Mouse (Mus musculus) liver, embryonic 15.5 days (tissue): ENCODE results near the gene Ing4. TPM values are rescaled to one million over a fixed set of nuclear protein-coding genes. Genes with fewer than 3 reads are reported as not detected.

Source experiments
- ATAC-seq: fragments of 200-750 bp; cut with Nextera tagmentation; 2 replicates; pipeline ENCODE4 v1.8.0; 2017; ENCODE audit warnings: moderate number of reproducible peaks, mild to moderate bottlenecking, moderate library complexity; ENCODE audit not compliant: insufficient read depth
- H3K27ac ChIP-seq: fragments of 300-500 bp; sonication (generic); replicated peaks from 2 replicates; pipeline ENCODE4 v1.5.1; 2015; ENCODE audit warnings: mild to moderate bottlenecking, inconsistent platforms
- H3K27me3 ChIP-seq: fragments of 300-500 bp; sonication (generic); 2 replicates; pipeline ENCODE4 v1.6.1; 2015; ENCODE audit warnings: mild to moderate bottlenecking, inconsistent platforms
- H3K36me3 ChIP-seq: fragments of 300-500 bp; sonication (generic); replicated peaks from 2 replicates; pipeline ENCODE4 v1.6.1; 2015; ENCODE audit warnings: moderate library complexity, mild to moderate bottlenecking, inconsistent platforms
- H3K4me1 ChIP-seq: fragments of 300-500 bp; sonication (generic); replicated peaks from 2 replicates; pipeline ENCODE4 v1.6.1; 2015; ENCODE audit warnings: inconsistent platforms
- H3K4me2 ChIP-seq: fragments of 300-500 bp; sonication (generic); 2 replicates; pipeline ENCODE4 v1.6.1; 2015; ENCODE audit warnings: moderate library complexity, mild to moderate bottlenecking, inconsistent platforms
- H3K4me3 ChIP-seq: fragments of 300-500 bp; sonication (generic); replicated peaks from 2 replicates; pipeline ENCODE4 v1.5.1; 2015; ENCODE audit warnings: mild to moderate bottlenecking, inconsistent platforms
- H3K9ac ChIP-seq: fragments of 300-500 bp; sonication (generic); 2 replicates; pipeline ENCODE4 v1.6.1; 2015; ENCODE audit warnings: moderate library complexity, mild to moderate bottlenecking, inconsistent platforms
- H3K9me3 ChIP-seq: fragments of 300-500 bp; sonication (generic); replicated peaks from 2 replicates; pipeline ENCODE4 v1.6.1; 2016; ENCODE audit warnings: inconsistent platforms
- WGBS: fragments of 180-500 bp; shearing (Covaris S2); methylation state at CpG from one replicate; pipeline ENCODE4 v1.1.7; 2015; ENCODE audit warnings: mixed read lengths; ENCODE audit not compliant: insufficient replicate concordance; 5-methylcytosine and 5-hydroxymethylcytosine counted together
- polyA plus RNA-seq: library from polyadenylated mRNA; unstranded; fragments of >200 nt; fragmentation: Nextera tagmentation; extraction: Ambion mirVana; gene quantifications from 2 replicates; pipeline ENCODE4 v1.2.1, GENCODE M21; 2015

Gene Ing4
- polyA plus RNA-seq, 1 experiment from 2014 or later = 27.6 TPM

- H3K27ac ChIP-seq = peak overlapping the region; percentile 81
- no peak overlapping the region for H3K9ac ChIP-seq
- H3K9me3 ChIP-seq = no peaks in the 10 kb centered on the region
- H3K4me3 ChIP-seq = peak overlapping the region; percentile 45
- 6% methylated on average over 2 of the region's 2 CpGs for WGBS
- peaks cover 57% of the 10 kb centered on the region for H3K4me1 ChIP-seq
- H3K4me2 ChIP-seq = peak overlapping the region; percentile 67
- H3K27me3 ChIP-seq = no peaks in the 10 kb centered on the region
- no peak for ATAC-seq
- no peaks in the 10 kb centered on the region for H3K36me3 ChIP-seq
Measured at GRCm38 (mm10) chr6:125071896-125072279, 32.3 kb downstream of the Ing4 start.

GRCm38 (mm10) chr6:125073825-125074224 lies 34.3 kb downstream of the Ing4 start:
- H3K27me3 ChIP-seq = no peaks in the 10 kb centered on the region
- no peak for ATAC-seq
- H3K9ac ChIP-seq = no peak overlapping the region
- H3K4me2 ChIP-seq = no peak overlapping the region
- WGBS = 35% methylated on average over 8 of the region's 8 CpGs
- H3K36me3 ChIP-seq = no peaks in the 10 kb centered on the region
- H3K4me3 ChIP-seq = no peak overlapping the region
- H3K27ac ChIP-seq = no peak overlapping the region
- H3K9me3 ChIP-seq = no peaks in the 10 kb centered on the region
- H3K4me1 ChIP-seq = peaks cover 41% of the 10 kb centered on the region

DNA sequence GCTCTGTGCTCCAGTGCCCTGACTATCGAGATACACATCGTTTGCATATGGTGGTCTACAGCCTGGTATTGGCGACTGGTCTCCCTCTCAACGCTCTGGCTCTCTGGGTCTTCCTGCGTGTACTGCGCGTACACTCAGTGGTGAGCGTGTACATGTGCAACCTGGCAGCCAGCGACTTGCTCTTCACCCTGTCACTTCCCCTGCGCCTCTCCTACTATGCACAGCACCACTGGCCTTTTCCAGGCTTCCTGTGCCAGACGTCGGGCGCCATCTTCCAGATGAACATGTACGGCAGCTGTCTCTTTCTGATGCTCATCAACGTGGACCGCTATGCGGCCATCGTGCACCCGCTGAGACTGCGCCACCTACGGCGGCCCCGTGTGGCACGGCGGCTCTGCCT lies 41.8 kb downstream of the Ing4 start:
- Histone ChIP-seq H3K9ac (no peak overlapping the region), H3K9me3 (no peaks in the 10 kb centered on the region), H3K27ac (no peak overlapping the region), H3K4me3 (peak overlapping the region; percentile 46), H3K27me3 (no peaks in the 10 kb centered on the region), H3K4me2 (peak overlapping the region; percentile 75), H3K36me3 (no peaks in the 10 kb centered on the region), H3K4me1 (peaks cover 21% of the 10 kb centered on the region)
- WGBS = 53% methylated on average over 25 of the region's 25 CpGs
- no peak for ATAC-seq

DNA sequence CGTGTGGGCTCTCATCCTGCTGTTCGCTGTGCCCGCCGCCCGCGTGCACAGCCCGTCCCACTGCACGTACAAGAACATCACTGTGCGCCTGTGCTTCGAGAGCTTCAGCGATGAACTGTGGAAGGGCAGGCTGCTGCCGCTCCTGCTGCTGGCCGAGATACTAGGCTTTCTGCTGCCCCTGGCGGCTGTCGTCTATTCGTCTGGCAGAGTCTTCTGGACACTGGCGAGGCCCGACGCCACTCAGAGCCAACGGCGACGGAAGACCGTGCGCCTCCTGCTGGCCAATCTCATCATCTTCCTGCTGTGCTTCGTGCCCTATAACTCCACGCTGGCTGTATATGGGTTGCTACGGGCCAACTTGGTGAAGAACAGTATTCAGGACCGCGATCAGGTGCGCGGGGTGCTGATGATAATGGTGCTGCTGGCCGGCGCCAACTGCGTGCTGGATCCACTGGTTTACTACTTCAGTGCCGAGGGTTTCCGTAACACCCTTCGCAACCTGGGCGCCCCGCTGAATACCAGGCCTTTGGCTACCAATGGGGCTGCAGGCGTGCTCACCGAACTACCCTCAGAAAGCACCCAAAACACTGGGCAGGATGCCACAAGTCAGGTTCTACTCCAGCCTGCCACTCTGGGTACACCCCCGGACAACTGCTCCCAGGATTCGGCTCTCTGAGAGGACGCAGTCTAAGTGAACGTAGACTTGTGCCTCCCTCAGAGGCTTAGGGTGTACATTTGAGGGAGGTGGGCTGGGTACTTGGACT lies 42.4 kb downstream of the Ing4 start:
- no peaks in the 10 kb centered on the region for H3K36me3 ChIP-seq
- peak overlapping the region; percentile 46 for H3K4me3 ChIP-seq
- WGBS = 40% methylated on average over 45 of the region's 45 CpGs
- no peaks in the 10 kb centered on the region for H3K27me3 ChIP-seq
- peak; percentile 78 for ATAC-seq
- H3K9me3 ChIP-seq = no peaks in the 10 kb centered on the region
- no peak overlapping the region for H3K27ac ChIP-seq
- peak overlapping the region; percentile 75 for H3K4me2 ChIP-seq
- H3K9ac ChIP-seq = no peak overlapping the region
- peaks cover 21% of the 10 kb centered on the region for H3K4me1 ChIP-seq

DNA sequence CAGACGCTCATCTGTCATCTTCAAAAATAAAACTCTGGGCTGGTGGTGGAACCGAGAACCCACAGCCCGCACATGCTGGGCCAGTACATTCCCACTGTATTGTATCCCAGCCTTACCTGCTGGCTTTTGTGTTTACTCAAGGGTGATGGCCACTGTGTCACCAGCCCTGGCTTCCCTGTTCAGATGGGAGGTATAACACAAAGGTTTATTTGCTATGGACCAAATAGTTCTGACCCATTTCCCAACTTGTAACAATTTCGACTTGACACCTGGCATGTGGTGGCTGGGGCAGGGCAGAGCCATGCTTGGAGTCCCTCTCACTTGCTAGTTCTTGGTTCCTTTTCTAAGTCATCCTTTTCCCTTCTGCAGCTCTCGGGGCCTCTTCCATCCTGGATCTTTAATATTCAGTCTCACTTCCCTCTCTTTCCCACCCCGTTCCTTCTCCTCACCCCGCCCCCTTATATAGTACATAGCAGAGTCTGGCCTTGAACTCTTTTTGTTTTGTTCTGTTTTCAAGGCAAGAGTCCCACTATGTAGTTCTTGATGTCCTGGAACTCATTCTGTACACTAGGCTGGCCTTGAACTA lies 43.3 kb downstream of the Ing4 start:
- no peak overlapping the region for H3K9ac ChIP-seq
- no peaks in the 10 kb centered on the region for H3K36me3 ChIP-seq
- H3K9me3 ChIP-seq = no peaks in the 10 kb centered on the region
- no peak overlapping the region for H3K4me3 ChIP-seq
- ATAC-seq = no peak
- H3K4me2 ChIP-seq = no peak overlapping the region
- no peaks in the 10 kb centered on the region for H3K27me3 ChIP-seq
- WGBS = 78% methylated on average over 7 of the region's 7 CpGs
- H3K4me1 ChIP-seq = peaks cover 26% of the 10 kb centered on the region
- no peak overlapping the region for H3K27ac ChIP-seq

DNA sequence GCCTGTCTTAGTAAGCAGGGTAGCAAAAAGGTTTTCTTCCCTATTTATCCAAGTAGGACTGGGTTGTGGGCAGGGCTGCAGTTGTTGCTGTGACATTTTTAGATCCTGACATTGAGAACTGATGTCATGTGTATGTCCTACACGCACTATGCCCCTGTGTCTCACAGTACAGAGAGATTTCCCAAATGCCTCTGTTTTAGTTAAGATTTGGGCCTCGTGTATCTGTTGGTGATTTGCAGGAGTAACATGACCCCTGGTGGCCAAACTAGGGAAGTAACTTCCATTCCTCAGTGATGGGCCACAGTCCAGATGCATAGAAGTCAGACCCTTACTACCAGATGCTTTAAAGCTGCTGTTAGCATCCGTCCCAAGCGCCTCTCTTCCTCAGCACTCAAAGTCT lies 44.9 kb downstream of the Ing4 start:
- Histone ChIP-seq H3K27ac (no peak overlapping the region), H3K4me3 (no peak overlapping the region), H3K9me3 (no peaks in the 10 kb centered on the region), H3K9ac (no peak overlapping the region), H3K36me3 (no peaks in the 10 kb centered on the region), H3K4me2 (no peak overlapping the region), H3K27me3 (no peaks in the 10 kb centered on the region), H3K4me1 (peaks cover 42% of the 10 kb centered on the region)
- no peak for ATAC-seq
- WGBS = 12% methylated on average over 4 of the region's 4 CpGs

- no peak for ATAC-seq
- Histone ChIP-seq H3K36me3 (no peaks in the 10 kb centered on the region), H3K27ac (peak overlapping the region; percentile 84), H3K4me1 (peaks cover 55% of the 10 kb centered on the region), H3K9ac (no peak overlapping the region), H3K27me3 (no peaks in the 10 kb centered on the region), H3K9me3 (no peaks in the 10 kb centered on the region), H3K4me2 (no peak overlapping the region), H3K4me3 (no peak overlapping the region)
- 53% methylated on average over 3 of the region's 3 CpGs for WGBS
Measured at GRCm38 (mm10) chr6:125087937-125088336, 48.4 kb downstream of the Ing4 start.

DNA sequence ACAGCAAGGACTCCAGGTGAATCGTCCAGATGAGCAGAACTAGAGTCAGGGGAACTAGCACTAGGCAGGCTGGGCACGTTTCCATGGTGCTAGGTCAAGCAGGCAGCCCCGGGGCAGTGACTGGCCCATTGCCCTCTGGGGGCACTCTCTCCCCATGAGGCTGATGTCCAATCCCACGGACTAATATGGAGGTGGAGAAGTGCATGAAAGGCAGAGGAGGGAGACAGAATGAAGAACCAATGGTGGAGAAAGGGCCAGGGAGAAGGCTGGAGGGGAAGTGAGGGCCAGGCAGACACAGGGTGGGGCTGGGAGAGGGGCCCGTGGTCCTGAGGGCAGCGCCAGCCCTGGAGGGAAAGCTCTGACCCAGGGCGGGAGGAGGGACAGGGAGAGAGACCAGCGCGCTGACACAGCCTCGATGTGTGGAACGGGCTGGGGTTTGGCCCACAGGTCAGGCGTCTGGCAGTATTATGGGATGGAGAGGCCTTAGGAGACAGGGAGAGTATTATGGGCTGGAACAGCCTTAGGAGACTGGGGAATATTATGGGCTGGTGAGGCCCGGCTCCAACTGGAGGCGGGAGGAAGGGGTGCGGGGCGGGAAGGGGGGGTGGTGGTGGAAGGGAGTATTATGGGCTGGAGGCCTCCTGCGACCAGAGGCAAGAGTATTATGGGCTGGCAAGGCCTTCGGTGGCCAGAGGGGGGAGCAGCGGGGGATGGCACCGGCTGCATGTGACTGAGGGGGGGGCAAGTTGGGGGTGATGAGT lies 49.2 kb downstream of the Ing4 start:
- Histone ChIP-seq H3K9me3 (no peaks in the 10 kb centered on the region), H3K27me3 (no peaks in the 10 kb centered on the region), H3K4me1 (peaks cover 50% of the 10 kb centered on the region), H3K27ac (peak overlapping the region; percentile 84), H3K4me3 (peak overlapping the region; percentile 42), H3K36me3 (no peaks in the 10 kb centered on the region), H3K9ac (peak overlapping the region; percentile 43; the same call in 1 of the 2 replicates), H3K4me2 (peak overlapping the region; percentile 74)
- peak; percentile 67 for ATAC-seq
- 5% methylated on average over 20 of the region's 20 CpGs for WGBS

DNA sequence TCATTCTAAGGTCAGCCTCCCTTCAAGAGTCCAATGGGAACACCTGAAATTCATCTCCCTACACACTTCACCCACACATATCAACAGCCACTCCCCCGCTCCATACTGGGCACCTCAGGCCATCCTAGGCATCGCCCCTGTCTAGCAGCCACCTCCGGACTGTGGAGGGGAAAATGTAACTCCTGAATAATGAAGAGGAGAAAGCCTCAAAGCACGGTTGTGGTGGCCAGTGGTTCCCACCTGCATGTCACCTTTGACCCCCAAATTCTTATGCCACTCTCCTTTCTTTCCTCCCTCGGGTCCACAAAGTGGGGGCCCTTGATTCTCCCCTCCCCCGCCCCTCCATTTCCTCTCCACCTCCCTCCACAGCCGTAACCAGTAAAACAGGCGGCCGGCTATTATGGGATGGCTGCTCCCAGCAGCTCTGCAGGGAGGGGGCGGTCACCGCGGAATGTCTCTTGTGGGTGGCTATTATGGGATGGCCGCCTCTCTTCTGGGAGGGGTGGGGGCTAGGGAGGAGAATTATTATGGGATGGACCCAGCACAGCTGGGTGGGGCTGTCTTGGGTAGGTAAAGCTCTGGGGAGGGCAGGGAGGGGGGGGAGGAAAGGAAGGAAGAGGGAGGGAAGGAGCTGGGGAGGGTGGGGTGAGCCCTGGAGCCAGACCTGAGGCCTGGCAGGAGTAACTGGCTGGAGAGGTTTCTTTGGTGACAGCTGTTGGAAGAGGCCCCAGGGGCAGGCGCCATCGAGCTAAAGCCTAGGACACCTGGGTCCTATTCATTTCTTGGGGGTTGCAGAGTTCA lies 50.2 kb downstream of the Ing4 start:
- H3K4me3 ChIP-seq = peak overlapping the region; percentile 42
- whole genome bisulfite sequencing = 2% methylated on average over 15 of the region's 15 CpGs
- H3K27me3 ChIP-seq = no peaks in the 10 kb centered on the region
- H3K4me2 ChIP-seq = peak overlapping the region; percentile 74
- peak overlapping the region; percentile 84 for H3K27ac ChIP-seq
- H3K9me3 ChIP-seq = no peaks in the 10 kb centered on the region
- H3K9ac ChIP-seq = peak overlapping the region; percentile 55; the same call in 1 of the 2 replicates
- H3K4me1 ChIP-seq = peaks cover 53% of the 10 kb centered on the region
- no peaks in the 10 kb centered on the region for H3K36me3 ChIP-seq
- ATAC-seq = peak; percentile 58

DNA sequence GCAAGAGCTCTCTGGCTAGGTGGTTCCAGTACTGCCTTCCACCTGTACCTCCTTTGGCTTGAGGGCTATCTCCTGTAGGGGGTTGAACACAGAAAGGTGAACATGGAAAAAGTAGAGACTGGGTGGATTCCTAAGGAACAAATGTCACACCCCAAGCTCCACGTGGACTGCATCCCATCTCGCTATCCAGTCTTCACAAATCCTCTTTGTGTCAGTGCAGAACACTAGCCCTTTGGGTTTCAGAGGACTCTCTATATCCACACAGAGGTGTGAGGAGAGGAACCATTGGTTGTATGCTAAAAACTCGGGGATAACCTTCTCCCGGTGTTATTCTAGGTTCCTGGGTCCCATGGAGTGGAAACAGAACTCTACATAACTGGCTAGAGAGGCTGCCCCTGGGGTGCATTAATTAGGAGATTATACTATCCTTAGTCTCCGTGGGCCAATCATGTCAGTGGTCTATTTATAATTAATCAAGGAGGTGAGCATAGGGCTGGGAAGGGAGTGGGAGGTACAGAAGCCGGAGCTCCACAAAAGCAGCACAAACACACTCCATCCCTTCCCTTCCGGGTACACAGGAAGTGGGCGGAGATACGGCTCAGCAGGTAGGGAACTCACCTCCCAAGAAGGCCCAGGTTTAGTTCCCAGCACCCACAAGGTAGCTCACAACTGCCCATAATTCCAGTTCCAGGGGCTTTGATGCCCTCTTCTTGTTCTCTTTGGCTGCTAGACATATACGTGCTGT lies 51.0 kb downstream of the Ing4 start:
- Histone ChIP-seq H3K9me3 (no peaks in the 10 kb centered on the region), H3K9ac (peak overlapping the region; percentile 55; the same call in 1 of the 2 replicates), H3K4me1 (peaks cover 61% of the 10 kb centered on the region), H3K36me3 (no peaks in the 10 kb centered on the region), H3K4me3 (peak overlapping the region; percentile 42), H3K27me3 (no peaks in the 10 kb centered on the region), H3K4me2 (peak overlapping the region; percentile 74), H3K27ac (peak overlapping the region; percentile 84)
- ATAC-seq = no peak; the same call in 1 of the 2 replicates
- whole genome bisulfite sequencing = 54% methylated on average over 10 of the region's 10 CpGs
